Mouse (Mus musculus) retina, postnatal 7 days (tissue): ENCODE results near the gene Hmg20b.

Source experiments
- DNase-seq: peaks from one replicate; pipeline ENCODE4 v3.0.0-alpha.2; 2012; ENCODE audit warnings: low read depth, low spot score

Gene Hmg20b

DNA sequence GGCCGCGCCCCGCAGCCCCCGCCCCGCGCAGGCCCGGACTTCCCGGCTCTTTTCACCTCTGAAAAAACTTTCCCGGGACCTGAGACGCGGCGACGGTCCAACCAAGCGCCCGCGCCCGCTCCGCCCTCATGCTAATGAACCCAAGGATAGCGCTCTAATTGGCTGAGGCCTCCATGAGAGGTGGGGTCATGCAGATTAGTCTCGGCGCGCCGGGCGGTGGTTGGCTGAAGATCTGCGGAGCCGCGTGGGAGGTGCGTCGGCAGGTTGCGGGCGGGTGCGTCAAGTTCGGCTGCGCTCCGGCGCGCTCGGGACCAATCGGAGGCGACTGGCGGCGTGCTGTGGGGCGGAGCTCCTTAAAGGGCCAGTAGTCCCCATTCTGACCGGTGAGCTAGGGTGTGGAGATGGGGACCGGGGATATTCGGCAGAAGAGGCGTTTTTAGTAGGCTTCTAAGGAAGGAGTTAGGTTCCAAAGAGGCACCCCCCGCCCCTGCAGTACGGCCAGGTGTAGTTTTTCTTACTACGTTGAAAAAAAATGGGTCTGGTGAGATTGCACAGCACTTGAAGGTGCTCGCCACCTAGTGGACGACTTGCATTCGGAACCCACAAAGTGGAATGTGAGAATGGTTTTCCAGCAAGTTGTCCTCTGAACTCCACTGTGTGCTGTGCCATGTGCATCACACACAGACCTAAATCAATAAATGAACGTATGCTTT, at the start of gene Hmg20b:
Gene Hmg20b (minus strand): TSS at position 130 of the 713 bp plus-strand sequence.
- DNase-seq: peak; percentile 97

DNA sequence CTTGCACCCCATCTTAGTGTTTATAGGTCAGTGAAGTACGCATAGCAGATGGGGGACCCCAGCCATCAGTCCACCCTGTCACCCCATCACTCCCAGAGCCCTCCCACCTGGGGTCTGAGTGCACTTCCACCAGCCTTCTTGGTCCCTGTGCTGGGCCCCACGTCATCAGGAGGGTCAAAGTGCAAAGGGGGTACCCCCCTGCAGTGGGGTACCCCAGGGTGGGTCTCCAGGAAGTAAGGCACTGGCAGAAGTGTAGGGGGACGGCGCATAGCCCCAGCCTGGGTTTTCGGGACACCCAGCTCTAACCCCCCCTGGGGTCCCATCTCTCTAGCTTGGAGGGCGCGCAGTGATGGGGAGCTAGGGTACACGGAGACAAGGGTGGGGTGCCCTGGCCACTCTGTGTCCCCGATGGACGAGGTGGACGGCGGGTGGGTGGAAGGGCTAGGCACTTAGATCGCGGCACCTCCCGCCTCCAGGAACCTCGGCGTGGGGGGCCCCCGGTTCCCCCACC, 49.6 kb upstream of the Hmg20b start:
- DNase-seq: no peak

DNA sequence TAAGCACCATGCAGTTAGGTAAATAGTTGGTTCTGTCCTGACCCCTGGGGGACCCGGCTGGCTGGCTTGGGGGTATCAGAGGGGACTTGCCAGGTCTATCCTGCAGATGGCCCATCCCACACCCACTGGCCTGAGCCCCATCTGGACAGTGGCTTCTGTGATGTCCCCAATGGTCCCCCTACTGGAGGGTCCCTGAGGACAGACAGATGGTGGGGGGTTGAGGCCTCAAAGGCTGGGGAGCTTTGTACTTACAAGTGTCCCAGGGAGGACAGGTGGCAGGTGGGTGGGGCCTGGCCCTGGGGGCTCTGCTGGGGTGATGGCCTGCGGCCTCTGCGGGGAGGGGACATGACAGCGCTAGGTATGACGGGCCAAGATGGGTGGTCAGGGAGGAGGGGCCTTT, 49.0 kb upstream of the Hmg20b start:
- no peak for DNase-seq

DNA sequence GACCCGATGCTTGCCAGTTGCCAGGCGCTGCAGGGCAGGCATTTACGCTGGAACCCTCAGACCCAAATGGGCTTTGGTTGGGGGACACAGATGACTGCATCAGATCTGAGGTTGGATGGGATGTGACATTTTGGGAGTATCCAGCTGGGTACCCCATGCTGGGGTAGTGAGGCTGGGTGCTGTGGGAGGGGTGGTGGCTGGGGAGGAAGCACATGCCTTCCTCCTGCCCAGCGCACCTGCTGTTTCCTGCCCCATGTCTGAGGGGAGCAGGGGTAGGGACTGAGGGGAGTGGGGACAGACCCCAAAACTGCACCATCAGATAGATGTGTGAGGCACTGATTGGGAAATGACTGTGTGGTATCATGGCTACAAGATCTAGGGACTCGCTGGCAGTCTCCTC, 46.5 kb upstream of the Hmg20b start:
- no peak for DNase-seq

DNA sequence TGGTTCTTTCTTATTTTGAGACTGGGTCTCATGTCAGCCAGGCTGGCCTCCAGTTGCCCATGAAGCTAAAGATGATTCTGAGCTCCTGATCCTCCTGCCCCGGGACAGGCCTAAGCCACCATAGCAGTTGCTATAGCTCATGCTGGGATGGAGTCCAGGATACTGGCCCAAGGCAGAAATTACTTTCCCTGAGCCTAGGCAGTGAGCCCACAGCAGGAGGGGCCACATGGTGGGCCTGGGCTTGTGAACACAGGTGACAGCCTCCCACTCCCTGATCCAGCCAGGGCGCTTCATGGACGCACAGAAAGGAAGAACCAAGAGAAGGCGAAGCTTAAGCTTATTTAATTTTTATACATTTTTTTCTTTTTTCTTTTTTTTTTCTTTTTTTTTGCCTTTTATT, 45.6 kb upstream of the Hmg20b start:
- DNase-seq: no peak

DNA sequence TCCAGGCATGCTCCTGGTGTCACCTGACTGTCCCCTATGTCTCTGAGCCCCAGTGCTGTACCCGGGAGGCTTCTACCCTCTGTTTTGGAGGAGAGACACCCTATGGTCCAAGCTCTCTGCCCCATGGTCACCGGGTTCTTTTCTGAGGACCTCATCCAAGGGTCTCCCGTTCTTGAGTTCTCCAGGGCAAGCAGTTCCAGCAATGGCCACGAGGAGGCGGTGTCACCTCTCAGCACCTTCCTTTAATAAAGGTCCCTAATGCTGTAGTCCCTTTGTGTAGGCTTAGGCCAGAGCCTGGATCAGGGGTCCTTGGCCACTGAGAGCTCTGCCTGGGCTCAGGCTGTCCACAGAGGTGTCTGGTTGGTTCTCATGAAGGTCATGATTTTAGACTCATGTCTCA, 44.8 kb upstream of the Hmg20b start:
- no peak for DNase-seq

DNA sequence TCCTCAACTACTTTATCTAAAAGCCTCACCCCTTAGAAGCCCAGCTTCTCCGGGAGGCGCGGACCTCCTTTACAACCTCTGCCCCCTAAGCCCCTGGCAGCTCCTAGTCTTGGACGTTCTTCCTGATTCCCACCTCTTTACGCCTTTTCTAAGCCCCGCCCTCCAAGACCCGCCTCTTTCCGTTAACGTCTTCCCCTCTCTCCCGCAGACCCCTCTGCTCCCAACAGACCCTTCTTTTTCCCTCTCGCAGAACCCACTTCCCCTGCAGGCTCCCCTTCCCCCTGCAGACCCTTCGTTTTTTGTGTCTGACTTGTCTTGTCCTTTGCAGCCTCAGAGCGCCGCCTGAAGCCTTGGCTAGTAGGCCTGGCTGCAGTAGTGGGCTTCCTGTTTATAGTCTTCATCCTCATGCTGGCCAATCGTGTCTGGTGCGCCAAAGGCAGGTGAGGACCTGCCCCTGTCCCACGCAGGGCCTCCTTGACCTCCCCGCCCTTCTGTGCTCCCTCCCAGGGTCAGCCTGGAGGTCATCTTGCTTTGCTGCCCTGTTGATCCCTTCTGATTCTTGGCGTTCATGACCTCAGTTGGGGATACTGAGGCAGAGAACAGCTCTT, 43.3 kb upstream of the Hmg20b start:
- DNase-seq: no peak

DNA sequence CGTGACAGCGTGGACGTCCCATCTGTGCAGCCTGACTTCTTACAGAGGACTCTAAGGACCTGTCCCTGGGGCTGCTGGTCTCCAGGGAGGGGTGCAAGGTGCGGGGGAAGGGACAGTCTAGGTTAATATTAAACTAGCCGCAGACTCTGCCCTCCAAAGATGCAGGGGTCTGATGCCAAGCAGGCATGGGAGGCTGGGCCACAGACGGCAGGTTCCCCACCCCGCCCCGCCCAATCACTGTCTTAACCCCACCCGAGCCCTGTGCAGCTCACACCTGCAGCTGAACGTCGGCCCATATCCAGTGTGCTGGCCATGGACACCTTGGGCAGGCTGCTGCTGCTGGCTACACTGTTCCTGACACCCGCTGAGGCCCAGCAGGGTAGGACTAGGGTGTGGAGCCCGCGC, 42.5 kb upstream of the Hmg20b start, which contains the start of gene Smim24:
Gene Smim24 (plus strand): TSS at position 271 of the 405 bp plus-strand sequence.
- no peak for DNase-seq

DNA sequence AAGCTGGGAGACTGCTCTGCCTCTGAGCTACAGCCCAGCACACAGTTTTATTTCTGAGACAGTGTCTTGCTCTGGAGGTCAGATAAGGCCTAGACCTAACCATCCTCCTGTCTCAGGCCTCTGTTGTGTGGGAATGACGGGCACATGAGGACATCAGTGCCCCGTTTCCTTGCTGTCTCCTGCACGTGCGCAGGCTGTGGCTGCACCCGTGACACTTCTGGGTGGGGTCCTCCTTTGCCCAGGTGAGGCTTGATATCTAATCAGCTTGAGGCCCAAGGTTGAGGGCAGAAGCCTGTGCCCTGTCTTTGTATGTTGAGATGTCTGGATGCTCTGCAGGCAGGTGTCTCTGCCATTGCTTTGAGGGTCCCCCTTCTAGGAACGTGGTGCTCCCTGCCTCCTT, 42.0 kb upstream of the Hmg20b start:
- DNase-seq: no peak

DNA sequence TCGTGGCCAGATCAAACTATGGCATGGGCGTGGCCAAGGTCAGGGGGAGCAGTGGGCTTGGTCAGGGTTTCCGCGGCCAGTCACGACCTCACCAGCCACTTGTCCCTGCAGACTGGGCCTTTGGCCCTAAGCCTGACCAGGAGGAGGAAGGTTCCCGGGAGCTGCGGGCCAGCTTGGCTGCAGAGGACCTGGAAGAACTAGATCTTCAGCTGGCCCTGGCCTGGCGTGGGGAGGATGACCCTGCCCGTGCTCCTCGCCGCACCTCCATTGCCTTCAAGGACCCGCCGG, 40.3 kb upstream of the Hmg20b start:
- no peak for DNase-seq

DNA sequence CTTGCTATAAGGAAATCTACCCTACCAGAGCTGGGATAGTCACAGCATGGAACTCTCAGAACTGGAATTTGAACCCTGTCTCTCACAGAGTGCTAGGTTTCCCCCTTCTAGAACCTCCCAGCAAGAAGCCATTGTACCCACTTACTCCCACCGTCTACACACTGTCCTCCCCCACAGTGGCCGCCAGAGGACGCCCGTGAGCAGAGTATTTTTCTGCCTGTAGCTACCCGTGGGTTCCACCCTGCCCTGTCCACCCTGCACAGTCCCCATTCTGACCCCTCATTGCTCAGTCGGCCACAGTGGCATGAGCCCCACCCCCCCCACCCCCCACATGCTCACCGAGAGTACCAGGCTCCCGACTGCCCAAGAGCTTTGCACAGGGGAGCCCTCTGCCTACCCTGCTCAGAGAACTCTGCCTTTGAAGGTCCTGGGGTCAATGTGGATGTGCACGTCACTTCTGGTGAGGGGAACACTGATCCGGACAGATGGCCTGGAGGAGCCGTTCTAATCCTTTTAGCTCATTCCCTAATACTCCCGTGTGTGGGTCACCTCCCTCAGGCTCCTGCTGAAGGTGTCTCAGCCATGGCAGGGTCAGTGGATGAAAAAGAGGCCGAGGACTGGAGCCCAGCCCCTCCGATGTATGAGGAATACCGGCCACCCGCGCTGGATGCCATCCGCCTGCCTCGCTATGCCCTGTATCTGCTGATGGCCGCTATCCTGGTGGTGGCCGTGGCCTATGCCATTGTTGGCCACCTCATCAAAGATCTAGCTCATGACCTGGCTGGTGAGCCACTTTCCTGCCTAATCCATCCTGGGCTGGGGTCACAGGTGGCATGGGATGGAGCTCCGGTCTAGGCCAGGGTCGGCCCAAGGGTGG, 39.8 kb upstream of the Hmg20b start:
- peak; percentile 80 for DNase-seq

DNA sequence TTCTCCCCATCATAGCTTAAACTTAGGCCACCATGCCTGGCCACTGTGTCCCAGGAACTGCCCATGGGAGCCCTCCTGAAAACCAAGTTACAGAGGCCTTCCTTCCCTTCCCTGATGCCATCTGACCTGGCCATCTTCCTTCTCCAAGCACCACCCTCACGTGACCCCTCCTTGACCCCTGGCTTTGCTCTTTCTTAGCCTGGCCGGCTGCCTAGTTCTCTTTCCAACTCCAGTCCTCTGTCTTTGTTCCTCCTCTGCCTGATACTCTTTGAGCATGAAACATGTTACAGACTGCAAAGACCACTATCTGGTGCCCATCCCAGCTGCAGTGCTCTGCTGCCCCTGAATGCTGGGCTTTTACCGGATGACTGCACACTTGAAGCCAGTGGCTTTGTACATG, 39.1 kb upstream of the Hmg20b start:
- DNase-seq: no peak

DNA sequence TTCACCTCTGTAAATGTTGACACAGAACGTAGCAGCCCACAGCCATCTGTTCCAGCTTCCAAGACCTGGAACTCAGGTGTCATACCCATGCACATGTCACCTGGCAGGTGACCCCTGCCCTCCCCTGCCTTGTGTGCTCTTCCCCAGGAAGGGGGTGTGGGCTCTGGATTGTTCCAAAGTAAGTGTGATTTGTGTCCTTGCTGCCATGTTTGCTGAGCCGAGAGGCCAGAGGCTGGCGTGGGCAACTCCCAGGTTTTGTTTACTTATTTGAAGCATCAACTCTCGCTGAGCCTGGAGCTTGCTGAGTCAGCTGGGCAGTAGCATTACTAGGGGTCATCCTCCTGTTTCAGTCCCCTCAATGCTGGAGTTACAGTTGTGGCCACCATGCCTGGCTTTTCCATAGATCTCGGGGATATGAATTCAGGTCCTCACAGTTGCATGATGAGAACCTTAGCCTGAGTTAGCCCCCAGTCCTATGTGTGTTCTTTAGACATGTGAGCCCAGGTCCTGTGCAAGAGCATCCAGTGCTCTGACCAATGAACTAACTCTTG, 38.3 kb upstream of the Hmg20b start, which contains the start of gene Gm48552:
Gene Gm48552 (plus strand): TSS at position 501 of the 551 bp plus-strand sequence.
- no peak for DNase-seq

DNA sequence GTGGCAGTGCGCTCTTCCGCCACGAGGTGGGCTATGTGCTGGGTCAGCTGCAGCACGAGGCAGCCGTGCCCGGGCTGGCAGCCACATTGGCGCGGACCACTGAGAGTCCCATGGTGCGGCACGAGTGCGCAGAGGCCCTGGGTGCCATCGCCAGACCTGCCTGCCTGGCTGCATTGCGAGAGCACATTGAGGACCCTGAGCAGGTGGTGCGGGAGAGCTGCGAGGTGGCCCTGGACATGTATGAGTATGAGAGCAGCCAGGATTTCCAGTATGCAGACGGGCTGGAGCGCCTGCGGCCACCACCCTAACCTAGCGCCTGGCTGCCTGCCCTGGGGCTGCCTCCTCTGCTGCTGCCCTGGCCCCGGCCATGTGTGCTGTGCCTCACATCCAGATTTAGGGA, 37.4 kb upstream of the Hmg20b start:
- DNase-seq: no peak

DNA sequence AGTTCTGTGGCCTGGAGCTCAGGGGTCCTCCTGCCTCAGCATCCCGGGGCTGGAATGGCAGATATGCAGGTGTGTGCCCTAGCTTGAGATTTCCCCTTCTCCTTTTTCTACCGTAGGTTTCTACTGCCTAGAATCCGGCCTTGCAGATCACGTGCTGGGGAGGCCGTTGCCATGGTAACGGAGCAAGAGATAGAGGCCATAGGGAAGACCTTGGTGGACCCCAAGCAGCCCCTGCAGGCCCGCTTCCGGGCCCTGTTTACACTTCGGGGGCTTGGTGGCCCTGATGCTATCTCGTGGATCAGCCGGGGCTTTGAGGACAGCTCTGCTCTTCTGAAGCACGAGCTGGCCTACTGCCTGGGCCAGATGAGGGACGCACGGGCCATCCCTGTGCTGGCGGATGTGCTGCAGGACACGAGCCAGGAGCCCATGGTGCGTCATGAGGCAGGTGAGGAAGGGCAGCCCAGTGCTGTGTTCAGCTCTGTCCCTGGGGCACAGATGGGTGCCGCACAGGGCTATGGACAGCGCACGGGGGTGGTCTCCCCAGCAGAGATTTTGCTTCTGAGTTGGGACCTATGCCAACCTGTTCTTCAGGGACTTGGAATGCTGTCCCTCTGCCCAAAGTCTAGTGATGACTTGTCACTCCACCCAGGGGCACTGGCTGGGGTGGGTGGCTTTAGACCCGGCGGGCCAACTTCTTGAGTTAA, 35.5 kb upstream of the Hmg20b start:
- no peak for DNase-seq

DNA sequence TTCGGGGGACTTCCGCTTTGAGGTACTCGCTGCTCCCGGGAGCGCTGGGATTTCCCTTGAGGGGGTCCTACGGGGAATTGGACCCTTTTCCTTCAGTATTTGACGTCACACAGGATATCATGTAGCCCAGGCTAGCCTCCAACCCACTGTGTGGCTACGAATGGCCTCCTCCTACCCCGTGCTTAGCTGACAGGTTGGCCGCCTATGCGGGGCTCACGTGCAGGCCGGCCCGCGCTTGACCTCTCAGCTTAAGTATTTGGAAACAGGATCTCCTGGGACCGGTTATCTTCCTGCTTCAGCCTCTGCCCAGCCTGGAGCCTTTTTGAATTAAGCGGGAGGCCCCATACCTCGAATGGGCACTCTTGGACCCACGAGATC, 34.3 kb upstream of the Hmg20b start:
- DNase-seq: no peak

DNA sequence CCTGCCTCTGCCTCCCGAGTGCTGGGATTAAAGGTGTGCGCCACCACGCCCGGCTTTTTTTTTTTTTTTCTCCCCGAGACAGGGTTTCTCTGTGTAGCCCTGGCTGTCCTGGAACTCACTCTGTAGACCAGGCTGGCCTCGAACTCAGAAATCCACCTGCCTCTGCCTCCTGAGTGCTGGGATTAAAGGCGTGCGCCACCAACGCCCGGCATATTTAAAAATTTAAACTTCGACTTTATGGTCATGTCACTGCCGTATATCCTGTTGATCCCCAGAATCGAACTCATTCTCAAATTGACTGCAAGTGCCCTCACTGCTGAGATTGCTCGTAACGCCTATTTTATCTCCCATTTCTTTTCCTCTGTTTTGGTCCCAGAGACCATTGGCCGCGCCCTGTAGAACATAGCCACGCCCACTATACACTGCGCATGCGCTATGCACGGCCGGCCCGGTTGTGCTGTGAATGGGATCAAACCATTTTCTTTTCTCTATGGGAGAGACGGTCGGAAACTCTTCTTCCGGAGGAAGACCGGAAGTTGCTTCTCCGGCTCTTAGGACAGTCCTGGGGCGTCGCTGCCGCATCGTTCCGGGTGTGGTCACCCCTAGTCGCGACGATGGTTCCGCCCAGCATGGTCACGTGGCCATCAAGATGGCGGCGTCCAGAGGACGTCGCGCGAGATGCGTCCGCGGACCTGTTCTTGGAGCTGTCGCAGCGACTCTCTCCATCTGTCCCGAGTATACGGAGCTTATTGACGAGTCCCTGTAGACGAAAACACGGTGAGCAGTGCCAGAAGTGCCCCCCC, 33.7 kb upstream of the Hmg20b start, which contains the start of the genes Dohh and Gm48551:
Gene Dohh (plus strand): TSS at position 627 of the 803 bp plus-strand sequence.
Gene Gm48551 (plus strand): TSS at position 665 of the 803 bp plus-strand sequence.
- DNase-seq: peak; percentile 97

DNA sequence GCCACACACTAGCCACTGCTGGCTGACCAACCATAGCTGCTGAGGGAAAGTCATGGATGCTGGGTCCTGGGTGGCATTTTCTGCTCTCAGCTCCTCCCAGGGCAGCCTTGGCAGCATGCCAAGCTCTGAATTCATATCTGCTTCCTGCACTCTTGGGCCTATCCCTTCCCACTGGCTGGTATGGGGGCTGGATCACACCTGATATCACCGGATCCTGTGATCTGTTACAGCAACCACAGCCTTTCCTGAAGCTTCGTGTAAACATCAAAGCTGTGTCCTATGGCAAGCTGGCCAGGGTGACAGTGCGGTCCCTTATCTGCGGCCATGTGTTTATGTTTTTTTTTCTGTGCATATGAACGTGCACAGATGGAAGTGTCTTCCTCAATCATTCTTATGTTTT, 31.8 kb upstream of the Hmg20b start:
- no peak for DNase-seq

DNA sequence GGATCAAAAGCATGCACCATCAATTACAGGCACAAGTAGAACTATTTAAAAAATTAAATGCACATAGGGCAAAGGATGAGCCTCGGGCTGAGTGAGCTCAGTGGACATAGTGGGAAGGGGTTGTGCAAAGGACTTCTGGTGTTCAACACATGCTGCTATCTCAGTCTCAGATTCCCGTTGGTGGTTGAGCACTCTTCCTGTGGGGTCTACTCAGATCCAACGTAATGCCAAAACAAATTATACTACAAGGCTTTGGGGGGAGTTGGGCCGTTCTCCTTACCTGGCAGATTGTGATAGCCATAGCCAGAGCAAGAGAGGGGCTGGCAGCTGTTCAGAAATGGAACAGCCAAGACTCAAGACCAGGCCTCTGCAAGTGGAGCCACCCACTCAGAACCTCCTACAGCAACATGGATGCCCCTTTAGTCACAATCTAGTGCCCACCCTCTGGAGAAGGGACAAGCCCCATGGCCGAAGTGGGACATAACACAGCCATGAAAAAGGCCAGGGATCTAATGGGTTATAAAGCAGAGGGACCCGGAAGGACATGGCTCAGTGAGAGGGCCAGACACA, 29.6 kb upstream of the Hmg20b start:
- no peak for DNase-seq

DNA sequence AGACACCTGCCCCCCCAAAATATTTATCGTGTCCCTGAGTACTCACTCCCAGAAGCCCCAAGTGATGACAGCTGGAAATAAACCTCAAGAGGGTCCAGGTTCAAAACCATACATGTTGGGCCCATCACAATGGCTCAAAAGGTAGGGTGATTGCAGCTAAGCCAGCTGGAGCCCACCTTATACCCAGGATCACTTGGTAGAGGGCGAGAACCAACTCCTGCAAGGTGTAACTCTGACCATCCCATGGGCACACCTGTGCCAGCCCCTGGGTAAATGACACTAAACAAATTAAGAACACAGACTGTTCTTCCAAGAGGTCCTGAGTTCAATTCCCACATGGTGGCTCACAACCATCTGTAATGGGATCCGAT, 28.9 kb upstream of the Hmg20b start:
- DNase-seq: no peak
